Mouse (Mus musculus) forebrain, embryonic 15.5 days (tissue): ENCODE results near the gene Otud7a. TPM values are rescaled to one million over a fixed set of nuclear protein-coding genes. Genes with fewer than 3 reads are reported as not detected.

Experiments
- ATAC-seq: fragments of 200-750 bp; cut with Nextera tagmentation; replicated peaks from 2 replicates; pipeline ENCODE4 v1.8.0; 2017; ENCODE audit warnings: mild to moderate bottlenecking, moderate TSS enrichment, moderate library complexity
- H3K27ac ChIP-seq: fragments of 300-500 bp; sonication (generic); replicated peaks from 2 replicates; pipeline ENCODE4 v1.5.1; 2015; ENCODE audit warnings: mild to moderate bottlenecking, inconsistent platforms
- H3K27me3 ChIP-seq: fragments of 300-500 bp; sonication (generic); 2 replicates; pipeline ENCODE4 v1.6.1; 2015; ENCODE audit warnings: inconsistent platforms
- H3K36me3 ChIP-seq: fragments of 300-500 bp; sonication (generic); 2 replicates; pipeline ENCODE4 v1.6.1; 2015; ENCODE audit warnings: mild to moderate bottlenecking, inconsistent platforms
- H3K4me1 ChIP-seq: fragments of 300-500 bp; sonication (generic); 2 replicates; pipeline ENCODE4 v1.6.1; 2015; ENCODE audit warnings: inconsistent platforms
- H3K4me2 ChIP-seq: fragments of 300-500 bp; sonication (generic); replicated peaks from 2 replicates; pipeline ENCODE4 v1.6.1; 2015; ENCODE audit warnings: mild to moderate bottlenecking, inconsistent platforms
- H3K4me3 ChIP-seq: fragments of 300-500 bp; sonication (generic); 2 replicates; pipeline ENCODE4 v1.5.1; 2015; ENCODE audit warnings: mild to moderate bottlenecking, inconsistent platforms
- H3K9ac ChIP-seq: fragments of 300-500 bp; sonication (generic); replicated peaks from 2 replicates; pipeline ENCODE4 v1.6.1; 2015; ENCODE audit warnings: mild to moderate bottlenecking, inconsistent platforms
- H3K9me3 ChIP-seq: fragments of 300-500 bp; sonication (generic); 2 replicates; pipeline ENCODE4 v1.6.1; 2016; ENCODE audit warnings: inconsistent platforms
- WGBS: fragments of 180-500 bp; shearing (Covaris S2); methylation state at CpG from one replicate; pipeline ENCODE4 v1.1.7; 2015; ENCODE audit warnings: mixed read lengths; 5-methylcytosine and 5-hydroxymethylcytosine counted together
- polyA plus RNA-seq: library from polyadenylated mRNA; unstranded; fragments of >200 nt; fragmentation: Nextera tagmentation; extraction: Ambion mirVana; gene quantifications from 2 replicates; pipeline ENCODE4 v1.2.1, GENCODE M21; 2015

The Otud7a gene
- polyA plus RNA-seq, 1 experiment from 2014 or later, result 2.4 TPM

GRCm38 (mm10) chr7:63757678-63758239 lies 313.2 kb downstream of the Otud7a start:
- ATAC-seq, result no peak
- peak overlapping the region; percentile 45 for H3K9ac ChIP-seq
- no peaks in the 10 kb centered on the region for H3K9me3 ChIP-seq
- H3K4me3 ChIP-seq, result peak overlapping the region; percentile 51
- WGBS, result under 1% methylated on average over 85 of the region's 85 CpGs
- H3K4me1 ChIP-seq, result peaks cover 44% of the 10 kb centered on the region
- H3K27me3 ChIP-seq, result peaks cover 62% of the 10 kb centered on the region
- H3K27ac ChIP-seq, result peak overlapping the region; percentile 26; the same call in 1 of the 2 replicates
- H3K4me2 ChIP-seq, result peak overlapping the region; percentile 77
- no peaks in the 10 kb centered on the region for H3K36me3 ChIP-seq

DNA sequence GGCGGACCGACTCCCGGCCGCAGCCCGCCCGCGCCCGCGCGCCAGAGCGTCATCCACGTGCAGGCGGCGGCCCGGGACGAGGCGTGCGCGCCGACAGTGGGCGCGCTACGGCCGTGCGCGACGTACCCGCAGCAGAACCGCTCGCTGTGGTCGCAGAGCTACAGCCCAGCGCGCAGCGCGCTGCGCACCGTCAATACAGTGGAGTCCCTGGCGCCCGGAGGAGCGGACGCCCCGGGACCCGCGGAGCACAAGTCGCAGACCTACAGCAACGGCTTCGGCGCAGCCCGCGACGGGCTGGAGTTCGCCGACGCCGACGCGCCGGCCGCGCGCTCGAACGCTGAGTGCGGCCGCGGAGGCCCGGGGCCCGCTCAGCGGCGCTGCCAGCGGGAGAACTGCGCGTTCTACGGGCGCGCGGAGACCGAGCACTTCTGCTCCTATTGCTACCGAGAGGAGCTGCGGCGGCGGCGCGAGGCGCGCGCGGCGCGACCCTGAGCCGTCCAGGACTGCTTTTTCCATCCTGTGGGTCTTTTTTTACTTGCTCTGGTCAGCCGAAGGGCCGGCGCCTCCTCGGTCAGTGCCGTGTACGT lies 313.8 kb downstream of the Otud7a start:
- Histone ChIP-seq H3K4me3 (peak overlapping the region; percentile 51), H3K27ac (peak overlapping the region; percentile 26; the same call in 1 of the 2 replicates), H3K9ac (peak overlapping the region; percentile 45), H3K36me3 (no peaks in the 10 kb centered on the region), H3K27me3 (peaks cover 62% of the 10 kb centered on the region), H3K4me2 (peak overlapping the region; percentile 77), H3K4me1 (peaks cover 44% of the 10 kb centered on the region), H3K9me3 (no peaks in the 10 kb centered on the region)
- ATAC-seq, result peak; percentile 75
- WGBS, result under 1% methylated on average over 95 of the region's 97 CpGs

DNA sequence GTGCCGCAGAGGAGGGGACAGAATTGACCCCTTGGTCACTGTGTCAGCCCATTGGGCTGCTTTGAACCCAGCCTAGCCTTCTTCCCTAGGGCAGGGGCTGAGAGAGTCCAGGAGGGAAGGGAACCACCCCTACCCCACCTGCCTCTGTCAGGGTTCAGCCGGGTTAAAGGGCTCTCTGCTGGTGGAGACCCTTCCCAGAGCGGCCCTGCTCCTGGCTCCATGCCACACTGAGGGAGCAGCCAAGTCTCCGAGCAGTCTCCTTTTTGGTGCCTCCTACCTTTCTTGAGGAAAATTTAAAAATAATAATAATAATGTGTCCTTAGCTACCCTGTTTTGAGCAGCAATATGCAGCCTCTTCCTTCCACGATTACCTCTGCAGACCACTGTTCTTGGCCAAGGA lies 315.1 kb downstream of the Otud7a start:
- Histone ChIP-seq H3K27ac (no peak overlapping the region), H3K9ac (no peak overlapping the region), H3K9me3 (no peaks in the 10 kb centered on the region), H3K36me3 (no peaks in the 10 kb centered on the region), H3K4me1 (peaks cover 31% of the 10 kb centered on the region), H3K4me2 (no peak overlapping the region), H3K4me3 (no peak overlapping the region), H3K27me3 (peaks cover 55% of the 10 kb centered on the region)
- no peak for ATAC-seq
- WGBS, result 21% methylated on average over 5 of the region's 5 CpGs

- Histone ChIP-seq H3K9ac (no peak overlapping the region), H3K4me2 (no peak overlapping the region), H3K27me3 (peaks cover 36% of the 10 kb centered on the region), H3K4me1 (peaks cover 15% of the 10 kb centered on the region), H3K36me3 (no peaks in the 10 kb centered on the region), H3K9me3 (no peaks in the 10 kb centered on the region), H3K4me3 (no peak overlapping the region), H3K27ac (no peak overlapping the region)
- ATAC-seq, result no peak
- 84% methylated on average over 3 of the region's 3 CpGs for WGBS
Observed at GRCm38 (mm10) chr7:63762529-63762928, 318.0 kb downstream of the Otud7a start.

- 0 out of 2 replicates have a peak, but pooled peaks cover 5% of the 10 kb centered on the region for H3K4me1 ChIP-seq
- H3K4me2 ChIP-seq, result no peak overlapping the region
- H3K27me3 ChIP-seq, result no peaks in the 10 kb centered on the region
- H3K9ac ChIP-seq, result no peak overlapping the region
- WGBS, result 50% methylated on average over 5 of the region's 5 CpGs
- no peaks in the 10 kb centered on the region for H3K9me3 ChIP-seq
- H3K4me3 ChIP-seq, result no peak overlapping the region
- no peaks in the 10 kb centered on the region for H3K36me3 ChIP-seq
- peak; percentile 82 for ATAC-seq
- H3K27ac ChIP-seq, result no peak overlapping the region
Observed at GRCm38 (mm10) chr7:63768398-63769029, 324.0 kb downstream of the Otud7a start.

- WGBS, result 100% methylated on average over 1 of the region's 1 CpGs
- Histone ChIP-seq H3K27me3 (no peaks in the 10 kb centered on the region), H3K4me2 (no peak overlapping the region), H3K9me3 (no peaks in the 10 kb centered on the region), H3K4me3 (no peak overlapping the region), H3K9ac (no peak overlapping the region), H3K27ac (no peak overlapping the region), H3K36me3 (no peaks in the 10 kb centered on the region), H3K4me1 (0 out of 2 replicates have a peak, but pooled peaks cover 5% of the 10 kb centered on the region)
- ATAC-seq, result no peak
Observed at GRCm38 (mm10) chr7:63773268-63773667, 328.7 kb downstream of the Otud7a start.

GRCm38 (mm10) chr7:63774291-63774690 lies 329.7 kb downstream of the Otud7a start:
- no peaks in the 10 kb centered on the region for H3K9me3 ChIP-seq
- 48% methylated on average over 1 of the region's 1 CpGs for WGBS
- H3K9ac ChIP-seq, result no peak overlapping the region
- no peaks in the 10 kb centered on the region for H3K4me1 ChIP-seq
- H3K36me3 ChIP-seq, result no peaks in the 10 kb centered on the region
- no peaks in the 10 kb centered on the region for H3K27me3 ChIP-seq
- H3K4me3 ChIP-seq, result no peak overlapping the region
- no peak overlapping the region for H3K4me2 ChIP-seq
- ATAC-seq, result no peak
- H3K27ac ChIP-seq, result no peak overlapping the region

DNA sequence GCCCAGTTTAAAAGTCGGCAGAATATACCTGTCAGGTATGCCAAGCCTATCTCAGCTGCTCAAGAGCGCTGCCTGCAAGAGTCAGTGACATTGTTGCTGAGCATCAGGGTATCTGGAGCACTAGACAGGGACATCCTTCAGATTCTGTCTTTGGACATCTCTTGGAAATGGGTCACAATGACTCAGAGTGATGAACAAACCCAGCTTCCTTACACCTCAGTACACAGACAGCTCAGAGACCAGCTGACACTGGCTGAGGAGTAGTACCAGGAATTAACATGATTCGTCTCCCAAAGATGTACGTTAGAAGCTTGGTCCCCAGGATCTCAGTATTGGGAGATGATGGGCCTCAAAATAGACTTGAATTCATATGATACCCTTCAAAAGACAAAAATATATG lies 332.8 kb downstream of the Otud7a start:
- Histone ChIP-seq H3K4me2 (no peak overlapping the region), H3K36me3 (no peaks in the 10 kb centered on the region), H3K9me3 (no peaks in the 10 kb centered on the region), H3K4me1 (no peaks in the 10 kb centered on the region), H3K4me3 (no peak overlapping the region), H3K27ac (no peak overlapping the region), H3K27me3 (no peaks in the 10 kb centered on the region), H3K9ac (no peak overlapping the region)
- no peak for ATAC-seq
- 91% methylated on average over 4 of the region's 4 CpGs for WGBS

GRCm38 (mm10) chr7:63780821-63781220 lies 336.3 kb downstream of the Otud7a start:
- Histone ChIP-seq H3K27ac (no peak overlapping the region), H3K9me3 (no peaks in the 10 kb centered on the region), H3K9ac (no peak overlapping the region), H3K36me3 (no peaks in the 10 kb centered on the region), H3K27me3 (no peaks in the 10 kb centered on the region), H3K4me2 (no peak overlapping the region), H3K4me1 (no peaks in the 10 kb centered on the region), H3K4me3 (no peak overlapping the region)
- ATAC-seq, result no peak
- 92% methylated on average over 3 of the region's 3 CpGs for WGBS

- peaks cover 7% of the 10 kb centered on the region for H3K4me1 ChIP-seq
- no peaks in the 10 kb centered on the region for H3K27me3 ChIP-seq
- H3K36me3 ChIP-seq, result no peaks in the 10 kb centered on the region
- peak; percentile 75; the same call in 1 of the 2 replicates for ATAC-seq
- H3K27ac ChIP-seq, result no peak overlapping the region
- H3K4me2 ChIP-seq, result no peak overlapping the region
- no peak overlapping the region for H3K4me3 ChIP-seq
- no peak overlapping the region for H3K9ac ChIP-seq
- WGBS, result 24% methylated on average over 5 of the region's 5 CpGs
- no peaks in the 10 kb centered on the region for H3K9me3 ChIP-seq
Observed at GRCm38 (mm10) chr7:63789743-63790142, 345.2 kb downstream of the Otud7a start.

DNA sequence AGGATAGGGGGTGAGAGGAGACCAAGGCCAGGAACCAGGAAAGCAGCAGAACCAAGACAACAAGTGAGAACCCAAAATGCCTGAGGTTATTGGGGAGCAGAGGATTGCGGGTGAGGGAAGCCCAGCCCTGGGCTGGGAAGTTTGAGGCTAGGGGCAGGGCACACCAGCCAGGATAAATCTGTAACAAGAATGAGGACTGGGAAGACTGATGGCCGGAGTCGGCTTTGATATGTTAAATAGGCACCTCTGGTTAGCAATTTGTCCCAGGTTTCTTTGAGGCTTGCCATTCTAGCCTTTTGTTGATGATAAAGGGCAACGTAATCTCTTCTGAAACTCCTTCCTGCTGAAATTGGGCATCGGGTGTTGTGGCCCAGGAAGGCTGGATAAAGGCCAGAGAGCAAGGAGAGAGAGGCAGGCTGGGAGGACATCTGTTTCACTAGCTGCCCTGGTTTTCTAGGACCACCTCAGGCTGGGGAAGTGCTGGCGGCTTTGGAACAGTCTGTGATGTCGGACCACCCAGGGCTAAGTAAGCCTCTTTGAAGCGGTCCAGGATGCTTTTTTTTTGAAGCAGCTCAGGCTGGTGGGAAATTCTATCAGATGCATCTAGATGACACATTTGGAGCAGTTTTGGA lies 351.6 kb downstream of the Otud7a start:
- H3K27me3 ChIP-seq, result no peaks in the 10 kb centered on the region
- peaks cover 9% of the 10 kb centered on the region for H3K4me1 ChIP-seq
- no peaks in the 10 kb centered on the region for H3K36me3 ChIP-seq
- H3K27ac ChIP-seq, result 0 out of 2 replicates have a peak overlapping the region, but pooled peaks have one; percentile 11
- no peak overlapping the region for H3K4me3 ChIP-seq
- H3K4me2 ChIP-seq, result no peak overlapping the region
- H3K9ac ChIP-seq, result no peak overlapping the region
- 5% methylated on average over 8 of the region's 8 CpGs for WGBS
- no peaks in the 10 kb centered on the region for H3K9me3 ChIP-seq
- peak; percentile 83 for ATAC-seq

DNA sequence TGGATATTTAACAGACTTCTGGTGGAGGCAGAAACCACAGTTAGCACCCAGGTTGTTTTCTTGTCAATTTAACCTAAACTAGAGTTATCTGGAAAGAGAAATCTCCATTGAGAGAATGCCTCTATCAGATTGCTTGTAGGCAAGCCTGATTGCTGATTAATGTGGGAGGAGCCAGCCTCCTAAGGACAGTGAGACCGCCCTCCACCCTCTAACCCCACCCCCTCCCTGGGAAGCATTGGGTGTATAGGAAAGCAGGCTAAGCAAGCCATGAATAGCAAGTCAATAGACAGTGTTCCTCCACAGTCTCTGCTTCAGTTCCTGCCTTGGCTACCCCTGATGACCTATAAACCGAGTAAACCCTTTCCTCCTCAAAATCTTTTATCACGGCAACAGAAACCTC lies 353.9 kb downstream of the Otud7a start:
- WGBS, result 74% methylated on average over 3 of the region's 3 CpGs
- Histone ChIP-seq H3K4me1 (peaks cover 9% of the 10 kb centered on the region), H3K27ac (no peak overlapping the region), H3K36me3 (no peaks in the 10 kb centered on the region), H3K27me3 (no peaks in the 10 kb centered on the region), H3K9ac (no peak overlapping the region), H3K9me3 (no peaks in the 10 kb centered on the region), H3K4me3 (no peak overlapping the region), H3K4me2 (no peak overlapping the region)
- ATAC-seq, result no peak
